Mouse (Mus musculus) neural tube, embryonic 14.5 days (tissue): Measurements from ENCODE around the gene Bcl10. TPM values are rescaled to one million over a fixed set of nuclear protein-coding genes. Genes with fewer than 3 reads are reported as not detected.

Experiments used
- ATAC-seq: fragments of 200-750 bp; cut with Nextera tagmentation; 2 replicates; pipeline ENCODE4 v1.8.0; 2017; ENCODE audit warnings: low read depth, mild to moderate bottlenecking, moderate TSS enrichment, moderate library complexity
- H3K27ac ChIP-seq: fragments of 300-500 bp; sonication (generic); 2 replicates; pipeline ENCODE4 v1.5.1; 2014; ENCODE audit warnings: low read depth, mild to moderate bottlenecking, control low read depth, low read length, moderate library complexity, mixed read lengths
- H3K27me3 ChIP-seq: fragments of 300-500 bp; sonication (generic); 2 replicates; pipeline ENCODE4 v1.6.1; 2014; ENCODE audit warnings: low read length; ENCODE audit not compliant: control insufficient read depth, insufficient read depth
- H3K36me3 ChIP-seq: fragments of 300-500 bp; sonication (generic); 2 replicates; pipeline ENCODE4 v1.6.1; 2014; ENCODE audit warnings: low read length, mixed read lengths; ENCODE audit not compliant: control insufficient read depth, insufficient read depth
- H3K4me1 ChIP-seq: fragments of 300-500 bp; sonication (generic); 2 replicates; pipeline ENCODE4 v1.6.1; 2014; ENCODE audit warnings: low read length; ENCODE audit not compliant: control insufficient read depth, insufficient read depth
- H3K4me2 ChIP-seq: fragments of 300-500 bp; sonication (generic); 2 replicates; pipeline ENCODE4 v1.6.1; 2014; ENCODE audit warnings: mild to moderate bottlenecking, low read depth, low read length, control low read depth
- H3K4me3 ChIP-seq: fragments of 300-500 bp; sonication (generic); 2 replicates; pipeline ENCODE4 v1.5.1; 2014; ENCODE audit warnings: low read depth, low read length, control low read depth, mixed read lengths
- H3K9ac ChIP-seq: fragments of 300-500 bp; sonication (generic); replicated peaks from 2 replicates; pipeline ENCODE4 v1.6.1; 2014; ENCODE audit warnings: low read depth, mild to moderate bottlenecking, control low read depth, low read length, mixed read lengths
- H3K9me3 ChIP-seq: fragments of 300-500 bp; sonication (generic); 2 replicates; pipeline ENCODE4 v1.6.1; 2016; ENCODE audit warnings: low read length; ENCODE audit not compliant: control insufficient read depth
- WGBS: fragments of 180-500 bp; shearing (Covaris S2); extraction: QIAGEN DNeasy Blood & Tissue Kit; methylation state at CpG from one replicate; pipeline ENCODE4 v1.1.7; 2014; 5-methylcytosine and 5-hydroxymethylcytosine counted together
- polyA plus RNA-seq: library from polyadenylated mRNA; unstranded; fragments of >200 nt; fragmentation: Nextera tagmentation; extraction: Ambion mirVana; gene quantifications from 2 replicates; pipeline ENCODE4 v1.2.1, GENCODE M21; 2014

The Bcl10 gene
- polyA plus RNA-seq, 1 experiment from 2014 or later: 34.5 TPM

DNA sequence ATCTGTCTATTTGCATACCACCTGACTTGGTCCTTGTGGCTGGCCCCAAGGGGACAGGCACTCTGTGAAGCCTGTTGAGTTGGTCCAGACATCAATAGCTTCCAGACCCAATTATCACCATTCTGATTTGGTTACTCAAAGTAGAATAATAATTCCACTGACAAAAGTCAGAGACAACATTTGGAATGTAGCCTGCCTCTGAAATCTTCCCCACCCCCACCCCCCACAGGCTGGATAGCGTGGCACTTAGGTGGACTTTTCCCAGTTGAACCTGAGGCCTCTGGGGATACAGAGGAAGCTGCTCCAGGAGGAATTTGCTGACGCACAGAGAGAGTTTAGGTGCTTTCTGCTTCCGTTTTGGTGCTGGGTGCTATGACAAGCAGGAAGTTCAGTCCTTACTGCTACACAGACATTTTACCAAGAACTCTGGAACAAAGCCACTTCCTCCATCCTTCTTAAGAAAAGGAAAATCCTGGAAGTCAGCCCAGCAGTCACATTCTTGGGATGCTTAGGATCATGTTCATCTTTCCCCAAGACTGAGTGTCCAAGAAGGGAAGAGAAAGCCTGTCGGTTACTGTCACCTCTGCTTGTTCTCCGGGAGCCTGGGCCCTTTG is 36.6 kb upstream of the Bcl10 start:
- Histone ChIP-seq H3K4me1 (peaks cover 6% of the 10 kb centered on the region; the same call in 1 of the 2 replicates), H3K27me3 (no peaks in the 10 kb centered on the region), H3K9ac (no peak overlapping the region), H3K9me3 (no peaks in the 10 kb centered on the region), H3K36me3 (no peaks in the 10 kb centered on the region), H3K4me3 (no peak overlapping the region), H3K4me2 (no peak overlapping the region), H3K27ac (no peak overlapping the region; the same call in 1 of the 2 replicates)
- no peak for ATAC-seq
- WGBS: 67% methylated on average over 5 of the region's 5 CpGs

DNA sequence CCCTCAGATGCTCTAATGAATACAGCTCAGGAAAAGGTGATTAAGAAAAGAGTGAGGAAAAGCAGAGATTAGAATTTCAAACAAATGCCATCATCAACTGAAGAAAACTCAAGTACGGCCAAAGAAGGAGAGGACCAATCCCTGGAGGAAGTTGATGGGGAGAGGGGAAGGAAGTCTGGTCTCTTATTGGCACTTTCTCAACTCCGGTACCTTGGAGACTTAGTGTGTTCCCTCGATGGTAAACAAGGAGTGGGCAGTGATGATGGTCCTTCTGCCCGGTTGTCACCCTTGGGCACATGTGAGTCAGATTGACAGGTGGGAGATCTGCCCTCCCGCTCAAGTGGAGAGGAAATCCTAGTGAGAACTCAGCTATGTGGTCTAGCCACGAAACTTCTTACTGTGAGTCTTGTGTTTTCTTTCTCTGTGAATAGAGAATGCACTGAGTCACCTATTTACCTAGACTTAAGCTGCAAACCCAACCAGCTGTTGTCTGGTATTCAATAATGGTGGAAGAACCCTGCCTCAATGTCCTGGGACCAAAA is 35.1 kb upstream of the Bcl10 start:
- no peaks in the 10 kb centered on the region for H3K36me3 ChIP-seq
- no peak overlapping the region for H3K4me2 ChIP-seq
- no peak overlapping the region for H3K27ac ChIP-seq
- peaks cover 6% of the 10 kb centered on the region; the same call in 1 of the 2 replicates for H3K4me1 ChIP-seq
- no peak overlapping the region for H3K4me3 ChIP-seq
- WGBS: 89% methylated on average over 6 of the region's 6 CpGs
- H3K9ac ChIP-seq: no peak overlapping the region
- no peaks in the 10 kb centered on the region for H3K9me3 ChIP-seq
- ATAC-seq: no peak
- H3K27me3 ChIP-seq: no peaks in the 10 kb centered on the region

DNA sequence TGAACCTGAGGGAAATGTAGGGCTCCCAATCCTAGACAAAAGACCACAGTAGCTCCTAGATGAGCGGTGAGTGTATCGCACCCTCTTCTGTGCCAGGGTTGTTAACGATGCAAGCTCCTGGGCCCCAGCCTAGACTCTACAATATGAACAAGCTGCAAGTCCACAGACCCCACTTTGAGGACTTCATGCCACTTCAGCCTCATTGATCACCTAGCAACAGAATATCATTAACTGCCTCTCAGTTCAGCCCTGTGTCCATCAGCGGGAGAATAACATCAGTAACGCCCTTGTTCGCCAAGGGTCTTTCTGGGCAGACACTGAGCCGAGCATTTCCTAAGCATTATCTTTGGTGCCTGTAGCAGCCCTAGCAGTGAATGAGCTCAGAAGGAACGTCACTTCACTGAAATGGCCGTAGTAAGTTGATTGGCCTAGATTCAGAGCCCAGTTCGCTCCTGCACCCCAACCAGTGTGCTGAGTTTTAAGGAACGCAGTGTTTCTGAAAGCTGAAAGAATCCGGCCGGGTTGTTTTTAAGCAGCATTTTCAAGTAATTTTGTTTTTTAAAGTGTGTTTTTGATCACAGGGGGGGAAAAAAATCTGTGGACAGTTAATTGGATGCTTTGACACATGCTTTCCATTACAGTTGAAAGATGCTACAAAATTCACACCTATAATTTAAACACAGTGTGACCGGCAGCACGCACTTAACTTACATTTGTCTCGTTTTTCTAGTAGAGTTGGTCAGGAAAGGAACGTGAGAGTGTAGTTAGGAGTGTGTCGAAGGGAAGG is 32.1 kb upstream of the Bcl10 start:
- no peaks in the 10 kb centered on the region for H3K36me3 ChIP-seq
- H3K27ac ChIP-seq: peak overlapping the region; percentile 62
- 33% methylated on average over 18 of the region's 18 CpGs for WGBS
- no peak overlapping the region for H3K4me3 ChIP-seq
- H3K27me3 ChIP-seq: no peaks in the 10 kb centered on the region
- H3K9me3 ChIP-seq: no peaks in the 10 kb centered on the region
- H3K4me2 ChIP-seq: no peak overlapping the region
- no peak overlapping the region for H3K9ac ChIP-seq
- H3K4me1 ChIP-seq: 0 out of 2 replicates have a peak, but pooled peaks cover 3% of the 10 kb centered on the region
- peak; percentile 89 for ATAC-seq

DNA sequence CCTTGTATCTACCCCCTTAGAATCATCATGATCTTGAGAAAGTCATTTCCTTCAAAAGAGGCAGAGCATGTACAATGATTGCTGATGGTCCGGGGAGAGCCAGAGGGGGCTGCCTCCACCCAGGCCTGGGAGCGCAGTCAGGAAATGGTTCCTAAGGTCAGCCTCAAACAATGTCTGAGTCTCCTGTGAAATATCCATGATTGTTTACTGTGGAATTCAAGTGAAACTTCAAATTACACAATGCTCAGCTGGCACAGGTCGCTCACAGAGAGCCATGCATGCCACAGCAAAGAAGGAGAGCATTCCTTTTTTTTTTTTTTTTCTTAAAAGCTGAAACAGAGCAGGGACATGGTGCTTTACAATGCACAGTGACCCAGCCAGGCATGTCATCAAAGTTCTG is 30.2 kb upstream of the Bcl10 start:
- no peaks in the 10 kb centered on the region for H3K36me3 ChIP-seq
- H3K27me3 ChIP-seq: no peaks in the 10 kb centered on the region
- H3K4me3 ChIP-seq: no peak overlapping the region
- no peak for ATAC-seq
- WGBS: 85% methylated on average over 3 of the region's 3 CpGs
- H3K4me2 ChIP-seq: no peak overlapping the region
- H3K9ac ChIP-seq: no peak overlapping the region
- H3K4me1 ChIP-seq: no peaks in the 10 kb centered on the region
- H3K9me3 ChIP-seq: no peaks in the 10 kb centered on the region
- no peak overlapping the region for H3K27ac ChIP-seq

DNA sequence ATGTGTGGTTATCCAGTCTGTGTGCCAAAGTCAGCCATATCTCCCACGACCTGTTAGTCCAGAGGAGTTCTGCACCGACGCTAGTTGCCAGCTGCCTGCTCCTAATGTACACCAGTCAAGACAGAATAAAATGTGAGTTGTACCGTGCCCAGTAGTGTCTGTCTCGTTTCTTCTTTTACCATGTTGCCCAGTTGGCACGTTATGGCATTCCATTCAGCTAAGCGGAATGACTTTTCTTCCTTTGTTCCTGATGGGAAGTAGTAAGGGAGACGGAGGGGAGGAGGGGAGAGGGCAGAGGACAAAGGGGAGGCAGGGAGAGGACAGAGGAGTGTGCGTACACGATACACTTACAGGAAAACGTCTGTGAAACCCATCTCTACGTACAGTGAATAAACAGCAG is 28.5 kb upstream of the Bcl10 start:
- no peak overlapping the region; the same call in 1 of the 2 replicates for H3K27ac ChIP-seq
- 35% methylated on average over 12 of the region's 12 CpGs for WGBS
- H3K4me1 ChIP-seq: no peaks in the 10 kb centered on the region

DNA sequence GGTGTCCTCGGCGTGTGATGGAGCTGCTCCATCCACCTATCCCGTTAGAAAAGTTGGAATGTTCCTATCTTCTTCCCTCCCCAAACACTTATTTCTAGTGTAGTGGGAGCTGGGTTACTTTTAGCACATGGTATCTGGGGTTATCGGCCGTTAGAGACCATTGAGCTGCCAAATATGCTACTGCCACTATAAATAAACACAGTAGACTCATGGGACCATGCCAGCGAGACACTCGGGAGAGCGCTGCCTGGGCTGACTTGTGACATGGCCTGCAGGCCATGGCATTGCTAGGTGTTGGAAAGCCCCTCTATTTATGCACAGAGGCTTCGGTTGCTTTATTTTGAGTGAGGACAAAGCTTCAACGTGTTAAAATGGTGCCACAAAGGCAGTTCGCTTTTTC is 24.9 kb upstream of the Bcl10 start:
- no peak for ATAC-seq
- 74% methylated on average over 11 of the region's 11 CpGs for WGBS
- no peak overlapping the region for H3K4me2 ChIP-seq
- no peaks in the 10 kb centered on the region for H3K4me1 ChIP-seq
- no peak overlapping the region for H3K9ac ChIP-seq
- H3K9me3 ChIP-seq: no peaks in the 10 kb centered on the region
- no peak overlapping the region for H3K27ac ChIP-seq
- no peaks in the 10 kb centered on the region for H3K36me3 ChIP-seq
- no peaks in the 10 kb centered on the region for H3K27me3 ChIP-seq
- no peak overlapping the region for H3K4me3 ChIP-seq

More for the DNA sequence above, 28.5 kb upstream of the Bcl10 start:
- H3K36me3 ChIP-seq: no peaks in the 10 kb centered on the region
- H3K9me3 ChIP-seq: no peaks in the 10 kb centered on the region
- H3K4me2 ChIP-seq: no peak overlapping the region
- no peak overlapping the region for H3K9ac ChIP-seq
- no peak for ATAC-seq
- H3K27me3 ChIP-seq: no peaks in the 10 kb centered on the region
- no peak overlapping the region for H3K4me3 ChIP-seq

DNA sequence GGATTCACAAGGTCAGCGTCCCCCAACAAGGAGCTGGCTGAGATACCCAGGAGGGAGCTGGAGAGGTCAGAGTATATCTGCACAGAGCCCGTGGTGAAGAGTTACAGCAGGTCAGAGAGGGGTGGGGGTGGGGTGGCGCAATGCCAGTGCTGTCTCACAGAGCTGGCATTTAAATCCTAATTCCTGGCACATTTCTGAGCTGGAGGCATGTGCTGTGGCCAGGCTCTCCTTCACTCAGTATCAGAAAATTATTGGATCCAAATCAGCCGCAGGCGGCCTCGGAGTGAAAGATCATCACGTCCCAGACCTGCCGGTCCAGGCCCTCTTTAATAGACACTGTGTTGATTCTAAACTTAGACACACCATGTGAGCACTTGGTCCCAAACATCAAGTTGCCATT is 22.8 kb upstream of the Bcl10 start:
- no peak for ATAC-seq
- H3K4me3 ChIP-seq: no peak overlapping the region
- H3K9me3 ChIP-seq: no peaks in the 10 kb centered on the region
- no peak overlapping the region for H3K9ac ChIP-seq
- WGBS: 82% methylated on average over 8 of the region's 8 CpGs
- H3K27ac ChIP-seq: no peak overlapping the region
- H3K4me1 ChIP-seq: no peaks in the 10 kb centered on the region
- no peaks in the 10 kb centered on the region for H3K36me3 ChIP-seq
- H3K4me2 ChIP-seq: no peak overlapping the region
- no peaks in the 10 kb centered on the region for H3K27me3 ChIP-seq

DNA sequence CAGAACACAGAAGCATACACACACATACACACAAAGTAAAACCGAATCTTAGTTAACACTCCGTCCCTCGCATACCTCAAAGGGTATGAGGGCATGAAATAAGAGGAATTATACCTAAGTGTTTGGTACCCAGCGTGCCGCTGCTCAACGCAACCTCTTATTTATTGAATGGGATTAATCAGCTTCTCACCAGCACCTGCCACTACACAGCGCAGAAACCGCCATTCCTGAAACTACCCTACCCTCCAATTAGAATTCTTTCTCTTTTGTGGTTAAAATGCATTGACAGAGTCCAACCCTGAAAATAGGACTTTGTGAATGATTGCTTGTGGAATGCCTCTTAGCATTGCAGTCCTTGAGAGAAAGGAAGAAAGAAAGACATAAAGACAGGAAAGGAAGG is 19.1 kb upstream of the Bcl10 start:
- no peaks in the 10 kb centered on the region for H3K27me3 ChIP-seq
- no peaks in the 10 kb centered on the region for H3K4me1 ChIP-seq
- H3K36me3 ChIP-seq: no peaks in the 10 kb centered on the region
- H3K9ac ChIP-seq: no peak overlapping the region
- H3K9me3 ChIP-seq: no peaks in the 10 kb centered on the region
- WGBS: 83% methylated on average over 8 of the region's 8 CpGs
- ATAC-seq: no peak
- no peak overlapping the region for H3K27ac ChIP-seq
- no peak overlapping the region for H3K4me2 ChIP-seq
- H3K4me3 ChIP-seq: no peak overlapping the region
